Mouse (Mus musculus) thymus, adult 2 months (tissue): Measurements from ENCODE around the gene Ddah1.

Experiments
- CTCF ChIP-seq: fragments of 200-500 bp; IDR thresholded peaks from 2 replicates; pipeline ENCODE4 v1.5.1; 2012; ENCODE audit warnings: mild to moderate bottlenecking, control low read depth, low read length, moderate library complexity, borderline replicate concordance; ENCODE audit not compliant: control insufficient read depth, poor library complexity, insufficient read depth; ENCODE audit errors: extremely low read depth
- POLR2A ChIP-seq: fragments of 200-500 bp; IDR thresholded peaks from 2 replicates; pipeline ENCODE4 v1.6.1; 2012; ENCODE audit warnings: mild to moderate bottlenecking, low read length, control low read depth, moderate library complexity; ENCODE audit not compliant: control insufficient read depth, poor library complexity, insufficient read depth; ENCODE audit errors: extremely low read depth

GRCm38 (mm10) chr3:145790233-145790632, 31.8 kb downstream of the Ddah1 start:
- no peak for TF ChIP-seq CTCF
- TF ChIP-seq POLR2A = no peak
